Mouse (Mus musculus) liver, embryonic 12.5 days (tissue): ENCODE measurements around the gene Tuba1b. TPM values are rescaled to one million over a fixed set of nuclear protein-coding genes. Genes with fewer than 3 reads are reported as not detected.
"Not testable (repeated sequence)": the region's sequence is repeated elsewhere in the genome, so short reads cannot be mapped to it uniquely, and the experiment has no call there.

Experiments
- ATAC-seq: fragments of 200-750 bp; cut with Nextera tagmentation; 2 replicates; pipeline ENCODE4 v1.8.0; 2017; ENCODE audit warnings: moderate number of reproducible peaks, mild to moderate bottlenecking, moderate library complexity
- H3K27ac ChIP-seq: fragments of 300-500 bp; sonication (generic); 2 replicates; pipeline ENCODE4 v1.5.1; 2016; ENCODE audit warnings: mild to moderate bottlenecking
- H3K27me3 ChIP-seq: fragments of 300-500 bp; sonication (generic); replicated peaks from 2 replicates; pipeline ENCODE4 v1.6.1; 2016; ENCODE audit warnings: mild to moderate bottlenecking, moderate library complexity
- H3K36me3 ChIP-seq: fragments of 300-500 bp; sonication (generic); 2 replicates; pipeline ENCODE4 v1.6.1; 2016; ENCODE audit warnings: mild to moderate bottlenecking, moderate library complexity
- H3K4me1 ChIP-seq: fragments of 300-500 bp; sonication (generic); 2 replicates; pipeline ENCODE4 v1.6.1; 2016
- H3K4me2 ChIP-seq: fragments of 300-500 bp; sonication (generic); 2 replicates; pipeline ENCODE4 v1.6.1; 2016; ENCODE audit warnings: mild to moderate bottlenecking, moderate library complexity
- H3K4me3 ChIP-seq: fragments of 300-500 bp; sonication (generic); 2 replicates; pipeline ENCODE4 v1.5.1; 2016; ENCODE audit warnings: mild to moderate bottlenecking, moderate library complexity
- H3K9ac ChIP-seq: fragments of 300-500 bp; sonication (generic); 2 replicates; pipeline ENCODE4 v1.6.1; 2016; ENCODE audit warnings: mild to moderate bottlenecking, moderate library complexity
- H3K9me3 ChIP-seq: fragments of 300-500 bp; sonication (generic); replicated peaks from 2 replicates; pipeline ENCODE4 v1.6.1; 2016; ENCODE audit warnings: mild to moderate bottlenecking, moderate library complexity
- WGBS: fragments of 180-500 bp; shearing (Covaris S2); methylation state at CpG from one replicate; pipeline ENCODE4 v1.1.7; 2016; ENCODE audit not compliant: insufficient replicate concordance; 5-methylcytosine and 5-hydroxymethylcytosine counted together
- polyA plus RNA-seq: library from polyadenylated mRNA; unstranded; fragments of >200 nt; fragmentation: Nextera tagmentation; extraction: Ambion mirVana; gene quantifications from 2 replicates; pipeline ENCODE4 v1.2.1, GENCODE M21; 2016

Gene Tuba1b
- polyA plus RNA-seq, 1 experiment from 2014 or later: 1,388 TPM

DNA sequence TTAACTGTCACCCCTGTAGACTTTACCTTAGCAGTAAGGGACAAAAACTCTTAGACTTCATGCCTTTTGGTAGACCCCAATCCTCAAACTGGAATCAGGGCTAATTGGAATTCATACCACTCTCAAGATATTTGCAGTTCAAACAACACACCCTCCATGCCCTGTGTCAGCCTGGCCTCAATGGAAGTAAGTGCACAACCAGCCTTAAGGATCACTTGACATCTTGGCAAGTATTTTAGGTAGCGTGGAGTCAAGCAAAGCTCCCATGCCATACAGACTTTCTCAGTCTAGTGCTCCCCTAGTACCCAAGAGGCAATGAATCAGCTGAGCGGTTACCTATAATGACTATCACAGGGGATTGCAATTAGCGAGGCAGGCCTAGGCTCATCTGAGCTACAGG lies 3.4 kb downstream of the Tuba1b start:
- H3K4me3 ChIP-seq: no peak overlapping the region
- H3K27ac ChIP-seq: peak overlapping the region; percentile 60; the same call in 1 of the 2 replicates
- H3K9ac ChIP-seq: no peak overlapping the region
- H3K9me3 ChIP-seq: no peaks in the 10 kb centered on the region; the same call in 1 of the 2 replicates
- no peak for ATAC-seq
- no peaks in the 10 kb centered on the region for H3K27me3 ChIP-seq
- H3K4me1 ChIP-seq: peaks cover 38% of the 10 kb centered on the region
- H3K36me3 ChIP-seq: peaks cover 25% of the 10 kb centered on the region
- H3K4me2 ChIP-seq: peak overlapping the region; percentile 22; the same call in 1 of the 2 replicates
- 73% methylated on average over 3 of the region's 3 CpGs for WGBS

DNA sequence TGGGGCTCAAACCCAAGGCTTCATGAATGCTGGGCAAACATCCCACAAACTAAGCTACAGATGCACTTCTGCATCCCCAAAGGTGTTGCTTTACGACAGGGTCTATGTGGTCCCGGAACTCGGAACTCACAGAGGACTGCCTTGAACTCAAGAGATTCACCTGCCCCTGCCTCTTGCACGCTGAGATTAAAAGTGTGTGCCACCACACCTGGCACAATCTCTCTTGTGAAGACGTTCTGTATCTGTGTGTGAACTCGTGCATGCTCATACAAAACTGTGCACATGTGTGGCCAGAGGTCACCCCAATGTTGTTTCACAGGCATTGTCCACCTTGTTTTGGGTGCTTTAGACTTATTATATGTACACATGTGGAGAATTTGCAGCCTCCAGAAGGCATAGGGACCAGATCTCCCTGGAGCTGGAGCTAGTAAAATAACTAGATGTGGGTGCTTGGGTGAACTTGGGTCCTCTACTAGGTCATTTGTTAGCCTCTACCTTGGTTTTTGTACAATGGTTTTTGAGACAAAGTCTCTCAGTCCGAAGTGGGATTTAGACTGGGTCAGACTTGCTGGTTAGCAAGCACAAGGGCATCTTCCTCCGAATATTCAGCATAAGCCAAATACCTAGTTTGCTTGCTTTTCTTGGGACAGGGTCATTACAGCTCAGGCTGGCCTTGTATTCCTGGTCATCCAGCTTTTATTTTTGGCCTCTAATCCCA lies 4.2 kb downstream of the Tuba1b start:
- peaks cover 25% of the 10 kb centered on the region for H3K36me3 ChIP-seq
- H3K4me1 ChIP-seq: peaks cover 30% of the 10 kb centered on the region
- no peak overlapping the region for H3K9ac ChIP-seq
- H3K27me3 ChIP-seq: no peaks in the 10 kb centered on the region
- WGBS: 42% methylated on average over 8 of the region's 8 CpGs
- no peak overlapping the region for H3K4me3 ChIP-seq
- peak overlapping the region; percentile 15; the same call in 1 of the 2 replicates for H3K27ac ChIP-seq
- no peaks in the 10 kb centered on the region; the same call in 1 of the 2 replicates for H3K9me3 ChIP-seq
- no peak overlapping the region for H3K4me2 ChIP-seq
- ATAC-seq: no peak

DNA sequence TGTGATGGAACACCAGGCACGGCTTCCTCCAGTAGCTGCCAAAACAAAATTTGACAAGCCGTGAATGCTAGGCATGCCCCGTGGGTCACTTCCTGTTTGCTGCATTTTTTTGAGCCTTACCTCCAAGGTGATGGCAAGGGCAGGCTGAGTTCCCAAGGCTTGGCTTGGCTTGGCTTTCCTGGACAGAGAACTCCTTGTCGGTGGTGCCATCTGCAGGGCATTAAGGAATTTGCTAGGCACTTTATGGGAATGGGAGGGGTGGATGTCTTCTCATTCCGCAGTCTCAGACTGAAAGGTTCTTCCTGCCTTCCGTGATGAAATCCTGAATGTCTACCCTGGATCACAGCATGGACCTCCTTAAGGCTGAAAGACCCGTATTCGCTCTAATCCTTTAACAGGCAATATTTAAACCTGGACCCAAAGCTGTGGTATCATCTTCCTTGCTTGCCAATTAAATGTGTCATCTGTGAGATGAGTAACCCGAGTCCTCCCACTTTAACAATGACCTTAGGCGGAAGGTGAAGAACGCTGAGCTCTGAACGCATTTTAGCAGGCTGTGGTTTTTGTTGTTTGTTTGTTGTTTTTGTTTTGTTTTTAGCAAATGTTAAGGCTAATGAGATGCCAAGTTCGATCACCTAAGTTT lies 5.6 kb downstream of the Tuba1b start:
- Histone ChIP-seq H3K36me3 (peaks cover 25% of the 10 kb centered on the region), H3K9me3 (no peaks in the 10 kb centered on the region; the same call in 1 of the 2 replicates), H3K27ac (no peak overlapping the region), H3K4me1 (peaks cover 28% of the 10 kb centered on the region), H3K27me3 (no peaks in the 10 kb centered on the region), H3K4me2 (no peak overlapping the region), H3K4me3 (no peak overlapping the region), H3K9ac (no peak overlapping the region)
- 16% methylated on average over 13 of the region's 13 CpGs for WGBS
- no peak for ATAC-seq

DNA sequence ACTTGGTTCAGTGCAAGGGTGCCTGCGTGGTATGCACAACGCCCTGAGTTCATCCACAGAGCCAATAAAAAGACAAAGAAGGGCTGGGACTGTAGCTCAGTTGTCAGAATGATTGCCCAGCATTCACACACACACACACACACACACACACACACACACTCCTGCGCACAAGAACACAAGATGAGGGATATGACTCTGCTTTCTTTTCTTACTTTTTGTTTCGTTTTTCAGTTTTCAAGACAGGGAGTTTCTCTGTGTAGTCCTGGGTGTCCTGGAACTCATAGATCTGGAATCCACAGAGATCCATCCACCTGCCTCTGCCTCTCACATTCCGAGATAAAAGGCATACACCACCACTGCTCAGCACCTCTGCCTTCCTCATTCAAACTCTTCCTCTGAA lies 6.8 kb downstream of the Tuba1b start:
- ATAC-seq: no peak
- Histone ChIP-seq H3K27ac (no peak overlapping the region), H3K9ac (no peak overlapping the region), H3K36me3 (peaks cover 19% of the 10 kb centered on the region), H3K4me1 (peaks cover 23% of the 10 kb centered on the region), H3K9me3 (no peaks in the 10 kb centered on the region; the same call in 1 of the 2 replicates), H3K4me3 (no peak overlapping the region), H3K27me3 (no peaks in the 10 kb centered on the region), H3K4me2 (no peak overlapping the region)
- WGBS: 68% methylated on average over 5 of the region's 5 CpGs

DNA sequence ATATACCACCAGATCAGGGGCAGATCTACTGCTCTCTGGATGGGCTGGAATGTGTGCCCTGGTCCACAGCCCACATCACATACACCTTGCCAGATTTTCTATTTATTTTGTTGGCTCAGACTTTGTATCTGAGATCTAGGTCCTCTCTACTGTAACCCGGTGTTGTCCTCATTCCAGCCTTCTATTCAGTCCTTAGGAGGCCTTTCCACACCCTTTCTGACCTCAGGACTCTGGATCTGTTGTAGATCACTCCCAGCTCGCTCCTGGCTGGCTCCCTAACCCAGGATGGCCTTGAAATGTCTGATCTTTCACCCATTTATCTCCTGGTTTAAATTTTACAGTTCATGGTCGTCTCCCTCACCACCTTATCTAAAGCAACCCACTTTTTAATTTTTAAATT lies 9.7 kb downstream of the Tuba1b start:
- no peak overlapping the region for H3K4me3 ChIP-seq
- 38% methylated on average over 3 of the region's 3 CpGs for WGBS

DNA sequence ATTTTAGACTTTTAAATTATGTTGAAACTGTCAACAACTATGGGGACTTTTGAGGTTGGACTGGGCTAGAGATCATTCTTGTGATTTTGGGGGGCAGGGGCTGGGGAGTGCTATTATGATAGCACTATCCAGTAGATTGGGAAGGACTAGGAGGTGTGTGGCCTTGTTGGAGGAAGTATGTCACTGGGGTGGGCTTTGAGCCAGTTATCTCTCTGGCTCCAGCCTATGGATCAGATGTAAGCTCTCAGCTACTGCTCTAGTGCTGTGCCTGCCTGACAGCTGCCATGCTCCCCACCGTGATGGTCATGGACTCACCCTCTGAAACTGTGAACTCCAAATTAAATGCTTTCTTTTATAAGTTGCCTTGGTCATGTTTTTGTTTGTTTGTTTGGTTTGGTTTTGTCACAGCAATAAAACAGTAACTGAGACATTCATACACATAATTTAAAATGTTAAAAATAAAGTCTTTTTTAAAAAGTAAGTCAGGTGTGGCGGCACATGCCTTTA lies 11.3 kb downstream of the Tuba1b start:
- peaks cover 9% of the 10 kb centered on the region for H3K4me1 ChIP-seq
- ATAC-seq: no peak
- 58% methylated on average over 2 of the region's 2 CpGs for WGBS

More for the DNA sequence above, 9.7 kb downstream of the Tuba1b start:
- no peak overlapping the region for H3K27ac ChIP-seq
- peaks cover 9% of the 10 kb centered on the region for H3K4me1 ChIP-seq
- H3K9me3 ChIP-seq: no peaks in the 10 kb centered on the region; the same call in 1 of the 2 replicates
- no peaks in the 10 kb centered on the region for H3K27me3 ChIP-seq
- H3K4me2 ChIP-seq: no peak overlapping the region
- H3K36me3 ChIP-seq: no peaks in the 10 kb centered on the region
- ATAC-seq: no peak; the same call in 1 of the 2 replicates
- H3K9ac ChIP-seq: no peak overlapping the region

DNA sequence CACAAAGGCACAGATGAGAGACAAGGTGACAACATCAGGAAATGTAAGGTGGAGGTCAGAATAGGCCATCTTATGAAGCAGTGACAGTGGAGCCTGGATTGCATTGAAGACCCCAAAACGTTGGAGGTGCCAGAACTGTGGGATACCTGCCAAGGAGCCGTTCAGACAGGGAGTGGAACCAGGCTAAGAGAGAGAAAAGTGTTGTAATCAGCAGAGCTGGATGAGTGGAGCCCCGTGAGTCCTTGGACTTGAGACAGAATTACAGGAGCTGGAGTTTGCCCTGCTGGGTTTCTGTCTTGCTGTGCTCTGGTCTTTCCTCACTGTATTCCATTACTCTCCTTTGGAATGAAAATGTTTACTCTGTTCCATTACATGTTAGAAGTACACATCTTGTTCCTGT lies 11.8 kb downstream of the Tuba1b start:
- no peaks in the 10 kb centered on the region; the same call in 1 of the 2 replicates for H3K9me3 ChIP-seq
- no peak for ATAC-seq
- WGBS: 48% methylated on average over 3 of the region's 3 CpGs
- no peak overlapping the region for H3K9ac ChIP-seq
- H3K36me3 ChIP-seq: no peaks in the 10 kb centered on the region
- no peaks in the 10 kb centered on the region for H3K27me3 ChIP-seq
- H3K4me1 ChIP-seq: peaks cover 9% of the 10 kb centered on the region
- H3K4me2 ChIP-seq: no peak overlapping the region
- no peak overlapping the region for H3K27ac ChIP-seq
- no peak overlapping the region for H3K4me3 ChIP-seq

More for the DNA sequence above, 11.3 kb downstream of the Tuba1b start:
- Histone ChIP-seq H3K4me2 (no peak overlapping the region), H3K9me3 (no peaks in the 10 kb centered on the region; the same call in 1 of the 2 replicates), H3K27me3 (no peaks in the 10 kb centered on the region), H3K4me3 (no peak overlapping the region), H3K27ac (no peak overlapping the region), H3K36me3 (no peaks in the 10 kb centered on the region), H3K9ac (no peak overlapping the region)

DNA sequence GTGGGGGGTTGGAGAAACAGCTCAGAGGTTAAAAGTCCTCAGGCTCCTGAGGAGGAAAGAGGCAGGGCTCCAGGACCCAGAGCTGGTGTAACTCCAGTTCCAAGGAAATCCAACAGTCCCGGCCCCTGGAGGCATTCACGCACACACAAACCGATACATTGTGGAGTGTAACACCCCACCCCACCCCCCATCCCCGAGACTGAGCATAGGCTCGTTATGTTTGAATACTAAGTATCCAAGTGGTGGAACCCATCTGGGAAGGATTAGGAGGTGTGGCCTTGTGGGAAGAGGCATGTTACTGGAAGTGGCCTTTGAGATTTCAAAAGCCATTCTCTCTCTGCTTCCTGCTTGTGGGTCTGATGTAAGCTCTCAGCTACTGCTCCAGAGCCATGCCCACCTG lies 12.9 kb downstream of the Tuba1b start:
- Histone ChIP-seq H3K4me2 (no peak overlapping the region), H3K27ac (no peak overlapping the region), H3K36me3 (no peaks in the 10 kb centered on the region), H3K4me1 (peaks cover 19% of the 10 kb centered on the region), H3K9ac (no peak overlapping the region), H3K4me3 (no peak overlapping the region), H3K27me3 (no peaks in the 10 kb centered on the region), H3K9me3 (no peaks in the 10 kb centered on the region; the same call in 1 of the 2 replicates)
- ATAC-seq: no peak
- WGBS: 80% methylated on average over 5 of the region's 5 CpGs

DNA sequence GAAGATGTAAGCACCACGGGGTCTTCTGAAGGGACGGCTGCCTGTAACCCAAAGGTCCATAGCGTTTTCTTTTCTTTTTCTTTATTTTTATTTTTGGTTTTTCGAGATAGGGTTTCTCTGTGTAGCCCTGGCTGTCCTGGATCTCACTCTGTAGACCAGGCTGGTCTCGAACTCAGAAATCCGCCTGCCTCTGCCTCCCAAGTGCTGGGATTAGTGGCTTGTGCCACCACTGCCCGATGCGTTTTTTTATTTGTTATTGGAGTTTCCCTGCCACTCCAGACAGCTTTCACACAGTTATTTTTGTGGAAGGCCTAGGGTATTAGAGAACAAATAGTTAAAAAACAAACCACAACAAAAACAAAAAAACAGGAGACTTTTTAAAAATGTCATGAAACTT lies 15.9 kb downstream of the Tuba1b start:
- Histone ChIP-seq H3K4me1 (peaks cover 27% of the 10 kb centered on the region), H3K9ac (peak overlapping the region; percentile 83), H3K4me2 (peak overlapping the region; percentile 95), H3K4me3 (peak overlapping the region; percentile 84), H3K27ac (peak overlapping the region; percentile 58)
- not testable (repeated sequence) for H3K9me3 ChIP-seq, H3K27me3 ChIP-seq, H3K36me3 ChIP-seq
- WGBS: 17% methylated on average over 8 of the region's 8 CpGs
- peak; percentile 1; the same call in 1 of the 2 replicates for ATAC-seq

DNA sequence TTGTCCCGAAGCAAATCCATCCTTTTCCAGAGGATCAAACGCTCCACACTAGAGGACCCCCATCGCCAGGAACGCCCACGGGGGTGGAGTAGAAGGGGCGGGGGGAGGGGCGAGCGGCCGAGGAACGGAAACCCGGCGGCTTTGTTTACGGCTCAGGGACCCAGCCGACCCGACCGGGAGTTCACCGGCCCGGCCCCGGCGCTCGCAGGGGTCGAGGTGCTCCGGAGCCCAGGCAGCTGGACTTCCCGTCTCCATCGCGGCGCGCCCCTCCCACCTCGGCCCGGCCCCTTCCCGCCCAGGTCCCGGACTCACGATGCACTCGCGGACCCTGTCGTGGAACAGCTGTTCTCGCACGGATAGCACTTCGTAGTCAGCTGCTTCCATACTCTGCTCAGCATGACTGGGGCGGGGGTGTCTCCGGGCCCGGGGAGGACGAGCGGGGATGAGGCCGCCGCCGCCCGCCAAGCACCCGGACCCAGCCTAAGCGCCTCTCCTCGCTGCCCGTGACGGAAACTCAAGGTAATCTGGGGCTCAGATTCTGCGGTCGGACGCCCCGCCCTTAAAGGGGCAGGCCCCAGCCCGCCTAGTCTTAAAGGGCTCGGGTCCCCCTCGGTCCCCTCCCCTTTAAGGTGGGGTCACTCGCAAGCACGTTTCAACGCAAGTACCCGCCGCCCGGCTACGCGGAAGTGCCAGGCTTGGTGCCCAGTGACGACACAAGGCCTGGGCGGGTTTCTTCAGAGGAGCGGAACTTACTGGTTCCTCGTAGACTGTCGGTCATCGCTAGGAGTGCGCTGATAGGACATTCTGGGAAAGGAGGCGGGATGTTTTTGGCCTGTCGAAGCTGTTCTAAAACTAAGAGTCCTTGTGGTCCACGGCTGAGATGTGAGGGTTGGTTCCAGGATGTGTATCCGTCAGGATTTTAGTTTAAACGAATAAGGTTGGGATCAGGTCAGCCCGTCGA lies 16.5 kb downstream of the Tuba1b start, which contains the start of gene Lmbr1l:
Lmbr1l (minus strand) TSS at position 694 of the 961 bp plus-strand sequence.
- no peaks in the 10 kb centered on the region; the same call in 1 of the 2 replicates for H3K27me3 ChIP-seq
- H3K36me3 ChIP-seq: no peaks in the 10 kb centered on the region
- H3K4me3 ChIP-seq: peak within 1 kb of the TSS; percentile 84
- H3K9ac ChIP-seq: peak within 1 kb of the TSS; percentile 83
- peak; percentile 99 for ATAC-seq
- H3K4me1 ChIP-seq: peaks cover 27% of the 10 kb centered on the region
- under 1% methylated on average over 79 of the region's 82 CpGs for WGBS
- peak within 1 kb of the TSS; percentile 81 for H3K27ac ChIP-seq
- H3K9me3 ChIP-seq: no peaks in the 10 kb centered on the region
- H3K4me2 ChIP-seq: peak within 1 kb of the TSS; percentile 95

DNA sequence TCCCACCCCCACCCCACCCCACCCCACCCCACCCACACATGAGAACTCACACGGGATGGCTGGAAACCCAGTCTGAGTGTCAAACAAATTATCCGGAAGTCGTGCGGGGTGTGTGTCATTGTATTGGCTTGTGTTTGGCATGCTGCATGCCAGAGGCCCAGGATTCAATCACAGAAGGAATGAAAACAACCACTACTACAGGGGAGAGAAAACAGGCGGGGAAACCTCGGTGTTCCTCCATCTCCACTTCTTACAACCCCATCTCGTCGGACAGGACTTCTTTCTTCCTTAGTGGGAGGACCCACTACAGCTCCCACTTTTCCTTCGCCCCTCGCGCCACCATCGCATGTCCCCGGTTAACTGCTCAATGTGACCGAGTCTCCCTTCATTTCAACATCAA lies 17.3 kb downstream of the Tuba1b start:
- Histone ChIP-seq H3K27ac (peak overlapping the region; percentile 81), H3K4me3 (peak overlapping the region; percentile 84), H3K27me3 (no peaks in the 10 kb centered on the region; the same call in 1 of the 2 replicates), H3K4me1 (peaks cover 27% of the 10 kb centered on the region), H3K9me3 (no peaks in the 10 kb centered on the region), H3K36me3 (peaks cover 2% of the 10 kb centered on the region; the same call in 1 of the 2 replicates), H3K9ac (peak overlapping the region; percentile 83), H3K4me2 (peak overlapping the region; percentile 95)
- no peak for ATAC-seq
- 1% methylated on average over 14 of the region's 14 CpGs for WGBS
